Mouse (Mus musculus): ENCODE data around the gene Ccl27a.
"Not testable (repeated sequence)": the region's sequence is repeated elsewhere in the genome, so short reads cannot be mapped to it uniquely, and the experiment has no call there.

GRCm38 (mm10) chr4:41767301-41767700 lies 6.7 kb downstream of the Ccl27a start:
- not testable (repeated sequence) for TF ChIP-seq CTCF (IDR thresholded peaks at IDR 0.05; ENCODE audit: borderline replicate concordance, insufficient read depth, low read length); POLR2A (IDR thresholded peaks at IDR 0.05; ENCODE audit: low read depth, low read length)

Measured in embryonic fibroblast, embryonic 13.5 days (primary cell).